Mouse (Mus musculus) heart, embryonic 14.5 days (tissue): ENCODE data around the gene Cst11. TPM values are rescaled to one million over a fixed set of nuclear protein-coding genes. Genes with fewer than 3 reads are reported as not detected.

Source experiments
- ATAC-seq: fragments of 200-750 bp; cut with Nextera tagmentation; 2 replicates; pipeline ENCODE4 v1.8.0; 2017; ENCODE audit warnings: low read depth, moderate TSS enrichment; ENCODE audit not compliant: insufficient number of reproducible peaks, insufficient read depth, low FRiP score
- H3K27ac ChIP-seq, 2 experiments: fragments of 200-500 bp in 1 of 2; fragments of 300-500 bp in 1 of 2; sonication (generic) in 1 of 2; replicated peaks in 1 of 2; 2 replicates each; pipeline ENCODE4 v1.5.1; 2012 to 2014; ENCODE audit warnings: low read depth in 2 of 2, low read length in 2 of 2, control low read depth in 1 of 2, mild to moderate bottlenecking in 1 of 2, mixed read lengths in 1 of 2; ENCODE audit not compliant: control insufficient read depth in 1 of 2, insufficient read depth in 1 of 2
- H3K27me3 ChIP-seq: fragments of 300-500 bp; sonication (generic); 2 replicates; pipeline ENCODE4 v1.6.1; 2014; ENCODE audit warnings: mild to moderate bottlenecking, low read length, control low read depth; ENCODE audit not compliant: control insufficient read depth, insufficient read depth
- H3K36me3 ChIP-seq: fragments of 300-500 bp; sonication (generic); 2 replicates; pipeline ENCODE4 v1.6.1; 2014; ENCODE audit warnings: mild to moderate bottlenecking, control low read depth, low read length, mixed read lengths; ENCODE audit not compliant: control insufficient read depth, insufficient read depth
- H3K4me1 ChIP-seq, 2 experiments: fragments of 200-500 bp in 1 of 2; fragments of 300-500 bp in 1 of 2; sonication (generic) in 1 of 2; 2 replicates each; pipeline ENCODE4 v1.6.1; 2012 to 2014; ENCODE audit warnings: low read length in 2 of 2, control low read depth in 1 of 2, mixed read lengths in 1 of 2; ENCODE audit not compliant: control insufficient read depth in 2 of 2, insufficient read depth in 2 of 2
- H3K4me2 ChIP-seq: fragments of 300-500 bp; sonication (generic); 2 replicates; pipeline ENCODE4 v1.6.1; 2014; ENCODE audit warnings: mild to moderate bottlenecking, low read length
- H3K4me3 ChIP-seq, 2 experiments: fragments of 200-500 bp in 1 of 2; fragments of 300-500 bp in 1 of 2; sonication (generic) in 1 of 2; 2 replicates each; pipeline ENCODE4 v1.5.1; 2012 to 2014; ENCODE audit warnings: low read length in 2 of 2, mild to moderate bottlenecking in 2 of 2, control low read depth in 1 of 2, low read depth in 1 of 2, moderate library complexity in 1 of 2; ENCODE audit not compliant: control insufficient read depth in 1 of 2, insufficient read depth in 1 of 2
- H3K9ac ChIP-seq: fragments of 300-500 bp; sonication (generic); 2 replicates; pipeline ENCODE4 v1.6.1; 2014; ENCODE audit warnings: mild to moderate bottlenecking, low read length
- H3K9me3 ChIP-seq: fragments of 300-500 bp; sonication (generic); 2 replicates; pipeline ENCODE4 v1.6.1; 2016; ENCODE audit warnings: low read length, control low read depth; ENCODE audit not compliant: control insufficient read depth
- WGBS: fragments of 180-500 bp; shearing (Covaris S2); extraction: QIAGEN DNeasy Blood & Tissue Kit; methylation state at CpG from one replicate; pipeline ENCODE4 v1.1.7; 2014; 5-methylcytosine and 5-hydroxymethylcytosine counted together
- polyA plus RNA-seq: library from polyadenylated mRNA; unstranded; fragments of >200 nt; fragmentation: Nextera tagmentation; extraction: Ambion mirVana; gene quantifications from 2 replicates; pipeline ENCODE4 v1.2.1, GENCODE M21; 2014

The Cst11 gene
- polyA plus RNA-seq, 1 experiment from 2014 or later, result not detected

GRCm38 (mm10) chr2:148763648-148764388, 7.5 kb downstream of the Cst11 start:
- H3K4me2 ChIP-seq, result no peak overlapping the region
- 87% methylated on average over 1 of the region's 1 CpGs for WGBS
- ATAC-seq, result no peak
- H3K4me1 ChIP-seq, result no peaks in the 10 kb centered on the region
- H3K4me3 ChIP-seq, result no peak overlapping the region
- H3K9ac ChIP-seq, result no peak overlapping the region
- H3K27me3 ChIP-seq, result no peaks in the 10 kb centered on the region
- H3K27ac ChIP-seq, result no peak overlapping the region
- H3K36me3 ChIP-seq, result no peaks in the 10 kb centered on the region
- no peaks in the 10 kb centered on the region for H3K9me3 ChIP-seq

- WGBS, result 69% methylated on average over 1 of the region's 1 CpGs
These were observed 16.9 kb downstream of the Cst11 start for GRCm38 (mm10) chr2:148754310-148754846.

DNA sequence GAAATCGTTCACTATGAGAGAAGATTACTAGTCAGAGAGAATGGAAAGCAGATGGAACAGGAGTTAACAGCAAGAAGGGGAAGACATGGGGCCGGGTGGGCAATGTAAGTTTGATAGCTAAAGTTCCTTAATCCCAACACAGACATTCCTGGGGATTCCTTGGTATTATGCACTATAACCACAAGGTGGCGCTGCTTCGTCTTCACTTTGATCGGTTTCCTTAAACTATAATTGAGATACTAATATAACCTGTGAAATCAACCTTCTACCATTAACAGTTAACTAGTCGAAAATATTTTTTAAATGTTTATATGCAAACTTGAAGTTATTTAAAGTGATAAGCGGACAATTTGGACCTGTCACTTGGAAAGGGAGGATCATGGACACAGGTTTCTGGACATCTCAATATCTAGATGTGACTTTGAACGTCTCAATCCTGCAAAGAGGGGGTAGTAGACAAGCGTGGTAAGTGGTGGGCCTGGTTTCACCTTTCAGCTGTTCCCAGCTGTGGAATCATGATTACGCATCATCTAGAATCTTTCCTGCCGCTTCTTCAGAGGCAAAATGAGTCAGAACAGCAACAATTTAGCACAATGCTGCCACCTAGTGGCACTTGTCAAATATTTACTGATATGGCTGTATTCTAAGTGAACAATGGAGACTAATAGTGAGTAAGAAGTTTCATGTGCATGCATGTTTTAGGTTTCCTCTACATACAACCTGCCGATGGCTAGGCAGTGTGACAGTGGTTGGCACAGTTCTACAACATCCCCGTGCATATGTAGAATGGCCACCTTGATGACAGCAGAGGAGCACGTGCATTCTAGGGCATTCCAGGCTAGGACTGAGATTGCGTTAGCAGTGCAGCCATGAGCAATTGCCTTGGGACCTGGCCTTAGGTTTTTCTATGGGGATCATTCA, 19.1 kb downstream of the Cst11 start:
- ATAC-seq, result no peak
- H3K27me3 ChIP-seq, result no peaks in the 10 kb centered on the region
- no peak overlapping the region for H3K9ac ChIP-seq
- no peak overlapping the region for H3K27ac ChIP-seq
- no peaks in the 10 kb centered on the region for H3K4me1 ChIP-seq
- H3K36me3 ChIP-seq, result no peaks in the 10 kb centered on the region
- WGBS, result 14% methylated on average over 15 of the region's 15 CpGs
- peak overlapping the region; percentile 31 to 36; a peak in 3 of 4 replicates for H3K4me3 ChIP-seq
- H3K9me3 ChIP-seq, result no peaks in the 10 kb centered on the region
- peak overlapping the region; percentile 78 for H3K4me2 ChIP-seq

More at GRCm38 (mm10) chr2:148754310-148754846, 16.9 kb downstream of the Cst11 start:
- no peaks in the 10 kb centered on the region for H3K27me3 ChIP-seq
- H3K4me2 ChIP-seq, result no peak overlapping the region
- H3K4me3 ChIP-seq, result no peak overlapping the region
- H3K9me3 ChIP-seq, result no peaks in the 10 kb centered on the region
- H3K36me3 ChIP-seq, result no peaks in the 10 kb centered on the region
- ATAC-seq, result no peak
- no peak overlapping the region for H3K9ac ChIP-seq
- H3K27ac ChIP-seq, result no peak overlapping the region
- no peaks in the 10 kb centered on the region for H3K4me1 ChIP-seq

DNA sequence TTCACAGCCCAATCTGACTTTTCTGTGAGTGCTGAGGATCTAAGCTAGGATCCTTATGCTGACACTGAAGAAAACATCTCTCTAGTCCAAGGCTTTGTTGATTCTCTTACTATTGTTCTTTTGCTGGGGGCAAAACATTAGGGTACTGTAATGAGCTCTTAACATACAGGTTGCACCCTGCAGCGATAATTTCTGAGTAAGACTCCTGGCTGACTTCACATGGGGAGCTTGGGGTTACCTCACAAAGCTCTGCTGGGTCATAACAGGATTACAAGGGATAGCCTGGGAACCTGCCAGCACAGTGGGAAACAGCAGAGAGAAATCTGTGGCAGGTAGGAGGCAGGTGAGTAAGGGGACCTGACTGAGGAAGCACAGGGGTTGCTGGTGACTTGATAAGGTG, 21.2 kb downstream of the Cst11 start, which contains the start of gene Cstl1:
TSS of gene Cstl1 (plus strand) at position 301 of the 400 bp plus-strand sequence.
- H3K36me3 ChIP-seq, result no peaks in the 10 kb centered on the region
- no peak within 1 kb of the TSS for H3K4me2 ChIP-seq
- no peaks in the 10 kb centered on the region for H3K9me3 ChIP-seq
- ATAC-seq, result no peak
- 81% methylated on average over 1 of the region's 1 CpGs for WGBS
- H3K27me3 ChIP-seq, result no peaks in the 10 kb centered on the region
- H3K4me3 ChIP-seq, result no peak within 1 kb of the TSS
- no peak within 1 kb of the TSS for H3K27ac ChIP-seq
- no peak within 1 kb of the TSS for H3K9ac ChIP-seq
- no peaks in the 10 kb centered on the region for H3K4me1 ChIP-seq

GRCm38 (mm10) chr2:148743846-148744407, 27.4 kb downstream of the Cst11 start:
- H3K27me3 ChIP-seq, result no peaks in the 10 kb centered on the region
- H3K4me1 ChIP-seq, result no peaks in the 10 kb centered on the region
- H3K36me3 ChIP-seq, result no peaks in the 10 kb centered on the region
- no peak for ATAC-seq
- H3K27ac ChIP-seq, result no peak overlapping the region
- H3K4me2 ChIP-seq, result no peak overlapping the region
- no peak overlapping the region for H3K9ac ChIP-seq
- WGBS, result 46% methylated on average over 3 of the region's 3 CpGs
- H3K4me3 ChIP-seq, result no peak overlapping the region
- H3K9me3 ChIP-seq, result peaks cover 4% of the 10 kb centered on the region; the same call in 1 of the 2 replicates

GRCm38 (mm10) chr2:148743001-148743400, 28.3 kb downstream of the Cst11 start:
- Histone ChIP-seq H3K36me3 (no peaks in the 10 kb centered on the region), H3K4me1 (no peaks in the 10 kb centered on the region), H3K9me3 (peaks cover 4% of the 10 kb centered on the region; the same call in 1 of the 2 replicates), H3K27ac (no peak overlapping the region), H3K27me3 (no peaks in the 10 kb centered on the region), H3K4me2 (no peak overlapping the region), H3K9ac (no peak overlapping the region), H3K4me3 (no peak overlapping the region)
- WGBS, result 64% methylated on average over 3 of the region's 3 CpGs
- no peak for ATAC-seq

DNA sequence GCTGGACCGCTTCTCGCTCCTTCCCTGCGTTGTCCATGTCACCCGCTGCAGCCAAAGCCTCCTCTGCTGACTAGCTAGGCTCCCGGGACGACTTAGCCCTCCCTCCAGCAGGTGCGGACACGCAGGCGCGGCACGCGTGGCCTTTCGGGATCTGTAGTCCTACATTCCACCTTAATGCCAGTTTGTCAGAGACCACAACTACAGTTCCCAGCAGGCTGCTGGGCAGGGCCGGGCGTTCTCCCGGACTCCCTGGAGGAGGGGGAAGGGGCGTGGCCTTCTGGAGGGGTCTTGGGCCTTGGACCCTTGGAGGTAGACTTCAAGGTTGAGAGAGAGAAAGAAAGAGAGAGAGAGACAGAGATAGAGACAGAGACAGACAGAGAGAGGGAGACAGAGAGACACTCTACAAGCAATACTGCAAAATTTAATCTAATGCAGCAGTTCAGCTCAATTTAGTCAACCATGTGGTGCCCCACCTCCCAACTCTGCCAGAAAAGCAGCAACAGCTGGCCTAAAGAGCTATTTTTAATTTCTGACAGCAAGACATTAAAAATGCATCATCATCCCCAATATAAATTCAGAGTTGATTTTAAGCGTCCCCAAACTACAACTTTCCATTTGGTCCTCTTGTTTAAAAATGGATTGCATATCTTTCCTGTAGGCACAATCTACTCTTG, 38.8 kb downstream of the Cst11 start, which contains the start of gene Napb:
TSS of gene Napb (minus strand) at position 141 of the 674 bp plus-strand sequence.
- Histone ChIP-seq H3K4me1 (no peaks in the 10 kb centered on the region), H3K27me3 (no peaks in the 10 kb centered on the region), H3K4me3 (peak within 1 kb of the TSS; percentile 79 to 80), H3K9ac (peak within 1 kb of the TSS; percentile 86), H3K27ac (0 out of 4 replicates have a peak within 1 kb of the TSS, but pooled peaks of 1 of the 2 experiments have one; percentile 38), H3K4me2 (peak within 1 kb of the TSS; percentile 90), H3K36me3 (no peaks in the 10 kb centered on the region), H3K9me3 (0 out of 2 replicates have a peak, but pooled peaks cover 3% of the 10 kb centered on the region)
- peak; percentile 99 for ATAC-seq
- 4% methylated on average over 18 of the region's 18 CpGs for WGBS
